Mouse (Mus musculus): ENCODE results near the gene Srsf2. TPM values are rescaled to one million over a fixed set of nuclear protein-coding genes. Genes with fewer than 3 reads are reported as not detected.
"Not testable (repeated sequence)": the region's sequence is repeated elsewhere in the genome, so short reads cannot be mapped to it uniquely, and the experiment has no call there.

The Srsf2 gene
- polyA plus RNA-seq (2012; rRNA removed), result 156 and 182 TPM in 2 replicates

DNA sequence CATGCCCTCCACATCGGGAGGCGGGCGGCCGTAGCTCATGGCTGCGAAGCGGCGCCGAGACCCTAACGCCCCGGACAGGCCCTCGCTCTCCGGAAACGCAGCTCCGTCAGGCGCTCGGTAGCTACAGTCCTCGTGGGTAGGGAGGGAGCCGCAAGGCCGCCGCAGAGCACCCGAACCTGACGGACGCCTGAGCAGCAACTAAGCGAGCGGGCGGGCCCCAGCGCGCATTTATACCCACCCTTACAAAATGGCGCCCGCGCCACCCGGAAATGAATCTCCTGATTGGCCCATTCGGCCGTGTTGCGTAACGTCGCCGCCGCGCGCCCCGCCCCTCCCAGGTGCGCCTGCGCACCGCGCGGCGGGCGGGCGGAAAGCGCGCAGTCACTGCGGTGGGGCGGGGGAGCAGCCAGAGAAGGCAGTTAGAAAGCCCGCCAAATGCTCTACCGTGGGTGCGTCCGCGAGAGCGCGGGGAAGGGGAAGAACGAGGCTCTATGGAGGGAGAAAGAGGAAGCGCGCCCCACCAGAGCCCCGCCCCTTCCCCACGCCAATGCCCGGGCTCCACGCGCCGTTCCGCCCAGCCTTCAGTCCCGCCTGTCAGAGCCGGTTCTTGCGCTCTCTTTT lies at the start of gene Srsf2:
Gene Srsf2, minus strand, starts transcription at position 204 of the 621 bp plus-strand sequence.
- peaks cover 7% of the 10 kb centered on the region for H3K36me3 ChIP-seq (ENCODE audit: control insufficient read depth, insufficient read depth, low read length)
- TF ChIP-seq CTCF (IDR thresholded peaks at IDR 0.05; ENCODE audit: control insufficient read depth, insufficient read depth, insufficient replicate concordance, low read depth, low read length) (no peak), POLR2A (IDR thresholded peaks at IDR 0.05; ENCODE audit: control insufficient read depth, low read depth, low read length) (peak; percentile 99)
- no peaks in the 10 kb centered on the region; the same call in 1 of the 2 replicates for H3K4me1 ChIP-seq (ENCODE audit: control insufficient read depth, insufficient read depth, low read length)
- peak within 1 kb of the TSS; percentile 100 for H3K27ac ChIP-seq (ENCODE audit: control insufficient read depth, insufficient read depth, low read depth, low read length)
- peak within 1 kb of the TSS; percentile 91 for H3K4me3 ChIP-seq (ENCODE audit: control insufficient read depth, low read depth, low read length)
- no peaks in the 10 kb centered on the region for H3K27me3 ChIP-seq (ENCODE audit: control insufficient read depth, insufficient read depth, low read length)

DNA sequence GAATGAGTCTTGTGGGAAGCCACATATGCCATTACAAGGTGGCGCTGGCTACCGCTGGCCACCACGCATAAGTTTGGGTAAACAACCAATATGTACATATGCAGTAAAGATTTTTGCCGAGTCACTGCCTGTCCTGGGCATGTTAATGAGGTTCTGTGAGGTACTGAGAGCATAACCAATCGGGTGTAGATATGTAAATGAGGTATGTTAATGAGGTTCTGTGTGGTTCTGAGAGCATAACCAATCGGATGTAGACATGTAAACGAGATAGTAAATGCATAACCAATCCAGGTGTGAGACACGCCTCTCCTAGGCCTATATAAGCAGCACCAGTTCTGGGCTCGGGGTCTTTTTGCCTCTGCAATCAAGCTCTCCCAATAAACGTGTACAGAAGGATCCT lies 49.7 kb upstream of the Srsf2 start:
- not testable (repeated sequence) for H3K27me3 ChIP-seq (ENCODE audit: control insufficient read depth, insufficient read depth, low read length); H3K27ac ChIP-seq (ENCODE audit: control insufficient read depth, insufficient read depth, low read depth, low read length); H3K4me1 ChIP-seq (ENCODE audit: control insufficient read depth, insufficient read depth, low read length); H3K4me3 ChIP-seq (ENCODE audit: control insufficient read depth, low read depth, low read length); H3K36me3 ChIP-seq (ENCODE audit: control insufficient read depth, insufficient read depth, low read length)

DNA sequence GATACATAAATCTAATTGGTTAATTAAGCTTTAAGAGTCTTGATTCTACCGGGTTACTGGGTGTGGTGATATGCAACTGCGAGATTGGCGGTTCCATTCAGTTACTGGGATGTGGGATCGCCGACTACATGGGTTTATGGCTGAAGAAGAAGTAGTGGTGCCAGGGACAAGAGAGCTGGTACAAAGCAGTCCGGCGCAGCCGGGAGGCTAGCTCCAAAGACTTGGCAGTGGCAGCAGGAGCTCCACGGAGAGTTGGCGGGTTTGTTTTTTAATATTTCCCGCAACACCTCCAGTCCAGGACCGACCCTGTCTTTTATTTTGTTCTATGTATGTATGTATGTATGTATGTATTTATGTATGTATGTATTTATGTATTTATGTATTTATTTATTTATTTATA lies 46.4 kb upstream of the Srsf2 start:
- Histone ChIP-seq H3K4me1 (ENCODE audit: control insufficient read depth, insufficient read depth, low read length) (no peaks in the 10 kb centered on the region), H3K27ac (ENCODE audit: control insufficient read depth, insufficient read depth, low read depth, low read length) (no peak overlapping the region), H3K4me3 (ENCODE audit: control insufficient read depth, low read depth, low read length) (no peak overlapping the region), H3K36me3 (ENCODE audit: control insufficient read depth, insufficient read depth, low read length) (no peaks in the 10 kb centered on the region), H3K27me3 (ENCODE audit: control insufficient read depth, insufficient read depth, low read length) (no peaks in the 10 kb centered on the region)
- no peak for TF ChIP-seq CTCF (IDR thresholded peaks at IDR 0.05; ENCODE audit: control insufficient read depth, insufficient read depth, insufficient replicate concordance, low read depth, low read length)
- no peak for TF ChIP-seq POLR2A (IDR thresholded peaks at IDR 0.05; ENCODE audit: control insufficient read depth, low read depth, low read length)

DNA sequence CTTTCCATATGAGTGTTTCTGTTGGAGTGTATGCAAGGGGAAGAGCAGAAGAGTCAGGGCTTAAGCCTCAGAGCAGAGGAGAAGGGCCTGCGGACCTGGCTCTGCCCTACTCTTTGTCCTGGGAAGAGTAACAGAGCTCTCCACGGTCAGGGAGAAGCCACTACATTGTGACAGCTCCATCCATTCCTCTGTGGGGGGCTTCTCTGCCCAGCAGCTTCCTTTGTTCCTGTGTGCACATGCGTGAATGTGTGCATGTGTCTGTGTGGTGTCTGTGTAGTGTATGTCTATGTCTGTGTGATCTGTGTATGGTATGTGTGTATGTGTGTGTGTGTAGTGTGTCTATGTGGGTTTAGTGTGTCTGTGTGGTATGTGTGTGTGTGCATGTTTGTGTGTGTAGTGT lies 42.5 kb upstream of the Srsf2 start:
- TF ChIP-seq POLR2A (IDR thresholded peaks at IDR 0.05; ENCODE audit: control insufficient read depth, low read depth, low read length) (no peak), CTCF (IDR thresholded peaks at IDR 0.05; ENCODE audit: control insufficient read depth, insufficient read depth, insufficient replicate concordance, low read depth, low read length) (no peak)
- Histone ChIP-seq H3K4me1 (ENCODE audit: control insufficient read depth, insufficient read depth, low read length) (no peaks in the 10 kb centered on the region), H3K27me3 (ENCODE audit: control insufficient read depth, insufficient read depth, low read length) (no peaks in the 10 kb centered on the region), H3K27ac (ENCODE audit: control insufficient read depth, insufficient read depth, low read depth, low read length) (no peak overlapping the region), H3K4me3 (ENCODE audit: control insufficient read depth, low read depth, low read length) (no peak overlapping the region), H3K36me3 (ENCODE audit: control insufficient read depth, insufficient read depth, low read length) (no peaks in the 10 kb centered on the region)

DNA sequence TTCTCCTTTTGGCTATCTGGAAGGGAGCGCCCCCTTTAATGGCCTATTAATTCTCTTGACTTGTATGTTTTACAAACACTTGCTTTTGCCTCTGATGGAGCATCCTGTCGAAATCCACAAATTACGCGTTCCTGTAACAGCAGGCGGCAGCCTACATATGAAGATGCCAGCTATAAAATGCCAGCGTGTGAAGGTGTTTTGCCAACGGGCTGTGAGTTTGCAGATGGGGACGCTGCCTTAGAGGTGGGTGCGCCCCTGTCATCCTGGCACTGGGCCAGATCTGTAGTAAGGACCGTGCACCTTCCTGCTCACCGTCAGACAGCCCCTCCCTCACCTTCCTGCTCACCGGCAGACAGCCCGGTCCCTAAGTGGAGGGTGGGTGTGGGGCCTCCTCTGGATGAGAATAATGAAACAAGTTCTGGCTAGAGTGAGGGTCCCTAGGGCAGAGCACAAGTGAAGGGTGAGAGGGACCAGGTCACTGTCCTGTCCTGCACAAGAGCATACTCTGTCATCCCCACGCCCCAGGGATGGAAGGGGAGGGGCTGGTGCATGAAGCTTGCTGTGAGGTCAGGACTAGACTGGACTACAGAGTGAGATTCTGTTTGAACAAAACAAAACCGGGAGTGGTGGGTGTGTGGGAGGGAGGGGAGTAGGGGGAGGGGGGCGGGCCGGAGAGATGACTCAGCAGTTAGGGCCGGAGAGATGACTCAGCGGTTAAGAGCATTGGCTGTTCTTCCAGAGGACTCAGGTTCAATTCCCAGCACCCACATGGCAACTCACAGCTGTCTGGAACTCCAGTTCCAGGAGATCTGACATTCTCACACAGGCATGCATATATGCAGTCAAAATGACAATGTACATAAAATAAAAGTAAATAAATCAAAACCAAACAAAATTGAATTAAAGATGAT lies 40.9 kb upstream of the Srsf2 start:
- Histone ChIP-seq H3K4me1 (ENCODE audit: control insufficient read depth, insufficient read depth, low read length) (no peaks in the 10 kb centered on the region), H3K4me3 (ENCODE audit: control insufficient read depth, low read depth, low read length) (no peak overlapping the region), H3K27ac (ENCODE audit: control insufficient read depth, insufficient read depth, low read depth, low read length) (no peak overlapping the region), H3K36me3 (ENCODE audit: control insufficient read depth, insufficient read depth, low read length) (no peaks in the 10 kb centered on the region), H3K27me3 (ENCODE audit: control insufficient read depth, insufficient read depth, low read length) (no peaks in the 10 kb centered on the region)
- TF ChIP-seq POLR2A (IDR thresholded peaks at IDR 0.05; ENCODE audit: control insufficient read depth, low read depth, low read length) (no peak), CTCF (IDR thresholded peaks at IDR 0.05; ENCODE audit: control insufficient read depth, insufficient read depth, insufficient replicate concordance, low read depth, low read length) (no peak)

DNA sequence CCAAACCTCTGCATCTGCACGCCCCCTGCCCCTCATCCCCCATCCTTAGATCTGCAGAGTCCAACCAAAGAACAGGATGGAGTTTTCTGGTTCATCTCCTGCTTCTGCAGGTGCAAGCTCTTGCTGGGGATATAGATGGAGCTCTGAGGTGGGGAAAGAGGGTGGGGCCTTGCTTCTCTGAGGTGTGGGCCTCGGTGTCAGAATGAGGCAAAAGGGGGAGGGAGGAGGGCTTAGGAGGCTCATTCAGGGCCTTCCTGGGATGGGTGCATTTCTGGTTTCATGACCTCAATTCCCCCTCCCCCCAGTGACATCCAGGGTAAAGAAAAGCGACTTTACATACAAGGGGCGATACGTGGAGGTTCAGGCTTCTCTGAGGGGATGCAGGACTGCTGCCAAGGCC lies 34.2 kb upstream of the Srsf2 start:
- Histone ChIP-seq H3K27ac (ENCODE audit: control insufficient read depth, insufficient read depth, low read depth, low read length) (no peak overlapping the region), H3K36me3 (ENCODE audit: control insufficient read depth, insufficient read depth, low read length) (no peaks in the 10 kb centered on the region), H3K4me1 (ENCODE audit: control insufficient read depth, insufficient read depth, low read length) (peaks cover 5% of the 10 kb centered on the region), H3K27me3 (ENCODE audit: control insufficient read depth, insufficient read depth, low read length) (no peaks in the 10 kb centered on the region), H3K4me3 (ENCODE audit: control insufficient read depth, low read depth, low read length) (no peak overlapping the region; the same call in 1 of the 2 replicates)
- TF ChIP-seq CTCF (IDR thresholded peaks at IDR 0.05; ENCODE audit: control insufficient read depth, insufficient read depth, insufficient replicate concordance, low read depth, low read length) (no peak), POLR2A (IDR thresholded peaks at IDR 0.05; ENCODE audit: control insufficient read depth, low read depth, low read length) (no peak)

DNA sequence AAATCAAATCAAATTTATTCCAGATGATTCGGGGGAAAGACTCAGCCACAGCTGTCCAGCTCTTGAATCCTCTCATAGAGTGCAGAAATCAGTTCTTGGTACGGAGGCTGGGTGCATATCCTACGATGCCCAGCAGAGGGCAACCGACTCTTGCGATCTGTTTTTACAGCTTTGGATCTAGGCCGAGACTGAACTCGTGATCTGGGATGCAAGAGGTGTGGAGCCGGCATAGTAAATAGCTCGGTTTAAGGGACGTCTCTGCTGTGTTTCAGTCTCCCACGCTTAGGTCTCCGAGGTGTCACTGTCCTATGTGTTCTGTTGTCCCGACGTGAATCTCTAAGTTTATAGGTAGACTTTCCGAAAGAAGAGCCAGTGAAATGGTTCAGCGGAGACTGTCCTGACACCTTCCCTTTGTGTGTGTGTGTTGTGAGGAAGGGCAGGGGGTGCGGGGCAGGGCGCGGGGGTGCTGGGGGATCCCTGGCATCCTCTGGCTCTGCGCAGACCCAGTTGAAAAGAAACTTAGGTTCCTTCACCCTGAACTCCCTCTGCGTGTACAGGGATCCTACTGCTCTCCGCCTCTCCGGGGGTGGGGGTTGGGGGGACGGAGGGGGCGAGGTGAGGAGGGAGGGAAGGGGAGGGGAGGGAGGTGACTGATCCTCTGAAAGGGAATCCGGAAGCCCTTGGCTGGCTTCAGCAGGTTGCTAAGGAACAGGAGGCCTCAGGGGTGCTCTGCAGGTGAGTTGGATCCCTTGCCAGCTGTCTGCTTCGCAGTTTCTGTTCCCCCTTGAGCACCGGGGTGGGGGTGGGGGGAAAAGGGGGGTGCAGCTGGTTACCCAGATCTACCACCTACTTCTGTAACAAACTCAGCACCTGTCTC lies 32.6 kb upstream of the Srsf2 start:
- Histone ChIP-seq H3K27me3 (ENCODE audit: control insufficient read depth, insufficient read depth, low read length) (no peaks in the 10 kb centered on the region), H3K4me3 (ENCODE audit: control insufficient read depth, low read depth, low read length) (peak overlapping the region; percentile 70)

More for the DNA sequence above, 32.6 kb upstream of the Srsf2 start:
- Histone ChIP-seq H3K27ac (ENCODE audit: control insufficient read depth, insufficient read depth, low read depth, low read length) (no peak overlapping the region), H3K36me3 (ENCODE audit: control insufficient read depth, insufficient read depth, low read length) (no peaks in the 10 kb centered on the region), H3K4me1 (ENCODE audit: control insufficient read depth, insufficient read depth, low read length) (peaks cover 5% of the 10 kb centered on the region)
- TF ChIP-seq POLR2A (IDR thresholded peaks at IDR 0.05; ENCODE audit: control insufficient read depth, low read depth, low read length) (no peak), CTCF (IDR thresholded peaks at IDR 0.05; ENCODE audit: control insufficient read depth, insufficient read depth, insufficient replicate concordance, low read depth, low read length) (peak; percentile 82)
